20 mouse cellular contexts compared by ENCODE assay signal in genomic region chrX:5933517-5933916, GRCm38 (mm10).
DNase-seq lines count a peak whose midpoint lies in the region; ATAC-seq and TF ChIP-seq lines count a peak whose summit lies in the region.
"Had no signal": no experiment of that assay in that cellular context is flagged by ENCODE, and none has a peak within 500 bp of the region (broad histone marks: within the 10 kb centered on the region; RNA-seq: fewer than 3 reads in every experiment).

No protein-coding gene starts in this region.

- no peak overlapping the region for H3K9ac ChIP-seq in hindbrain, postnatal 0 days (replicated peaks; ENCODE audit: low read length)
- no peak overlapping the region for H3K9ac ChIP-seq in hindbrain, embryonic 12.5 days
- H3K9ac ChIP-seq: embryonic facial prominence, embryonic 15.5 days; heart, embryonic 12.5 days; kidney, embryonic 15.5 days had no signal

- no peak for TF ChIP-seq POLR2A in cerebellum, adult 2 months (IDR thresholded peaks at IDR 0.05; ENCODE audit: borderline replicate concordance, insufficient read depth, low read length)

- ATAC-seq in hindbrain, postnatal 0 days: peak; percentile 64; the same call in 1 of the 2 replicates
- no peak for ATAC-seq in hindbrain, embryonic 12.5 days (ENCODE audit: low FRiP score)
- ATAC-seq: forebrain, embryonic 14.5 days; intestine, embryonic 16.5 days had no signal

- H3K27ac ChIP-seq in cerebellum, adult 2 months (ENCODE audit: insufficient read depth, low read length): no peak overlapping the region
- no peak overlapping the region for H3K27ac ChIP-seq in hindbrain, postnatal 0 days
- no peak overlapping the region for H3K27ac ChIP-seq in hindbrain, embryonic 12.5 days
- H3K27ac ChIP-seq: embryonic facial prominence, embryonic 15.5 days; forebrain, embryonic 10.5 days; gastrocnemius, adult 2 months; kidney, embryonic 15.5 days had no signal

- no peak overlapping the region for H3K4me2 ChIP-seq in hindbrain, postnatal 0 days (ENCODE audit: low read depth, low read length)
- H3K4me2 ChIP-seq in hindbrain, embryonic 12.5 days (replicated peaks): no peak overlapping the region
- H3K4me2 ChIP-seq: embryonic facial prominence, embryonic 15.5 days; heart, embryonic 12.5 days; kidney, embryonic 15.5 days had no signal

- no peaks in the 10 kb centered on the region for H3K9me3 ChIP-seq in hindbrain, postnatal 0 days (ENCODE audit: low read length)
- no peaks in the 10 kb centered on the region for H3K9me3 ChIP-seq in hindbrain, embryonic 12.5 days (replicated peaks)
- H3K9me3 ChIP-seq: embryonic facial prominence, embryonic 15.5 days; forebrain, embryonic 10.5 days; heart, embryonic 12.5 days; kidney, embryonic 15.5 days had no signal

- no peaks in the 10 kb centered on the region for H3K27me3 ChIP-seq in cerebellum, adult 2 months (ENCODE audit: control insufficient read depth, insufficient read depth, low read length)
- H3K27me3 ChIP-seq in hindbrain, postnatal 0 days (ENCODE audit: insufficient read depth, low read length): no peaks in the 10 kb centered on the region
- H3K27me3 ChIP-seq in hindbrain, embryonic 12.5 days: no peaks in the 10 kb centered on the region
- H3K27me3 ChIP-seq: embryonic facial prominence, embryonic 15.5 days; heart, embryonic 12.5 days; kidney, embryonic 15.5 days had no signal

- WGBS in cerebellum, adult 2 months: 39% methylated on average over 2 of the region's 2 CpGs
- 72% methylated on average over 2 of the region's 2 CpGs for WGBS in hindbrain, postnatal 0 days
- WGBS in hindbrain, embryonic 12.5 days: 75% methylated on average over 2 of the region's 2 CpGs

- peaks cover 3% of the 10 kb centered on the region; the same call in 1 of the 2 replicates for H3K4me1 ChIP-seq in cerebellum, adult 2 months (ENCODE audit: control insufficient read depth, insufficient read depth, low read length)
- no peaks in the 10 kb centered on the region for H3K4me1 ChIP-seq in hindbrain, postnatal 0 days (ENCODE audit: insufficient read depth, low read length)
- no peaks in the 10 kb centered on the region for H3K4me1 ChIP-seq in hindbrain, embryonic 12.5 days
- H3K4me1 ChIP-seq: embryonic facial prominence, embryonic 15.5 days; forebrain, embryonic 10.5 days; heart, embryonic 12.5 days; kidney, embryonic 15.5 days had no signal

- H3K36me3 ChIP-seq in hindbrain, postnatal 0 days (ENCODE audit: insufficient read depth, low read length): no peaks in the 10 kb centered on the region
- no peaks in the 10 kb centered on the region for H3K36me3 ChIP-seq in hindbrain, embryonic 12.5 days
- H3K36me3 ChIP-seq: embryonic facial prominence, embryonic 15.5 days; forebrain, embryonic 10.5 days; heart, embryonic 12.5 days; kidney, embryonic 15.5 days had no signal

- DNase-seq in cerebellum, adult 2 months: peak; percentile 11 to 27
- DNase-seq in cerebellum, adult 11-12 months: no peak
- DNase-seq in cerebellum, postnatal 14 days: peak; percentile 8 to 23
- DNase-seq in cerebellum, adult 8-10 months: no peak
- DNase-seq in hindbrain, postnatal 0 days (ENCODE audit: low spot score): peak; percentile 7
- no peak for DNase-seq in adrenal gland, postnatal 36 days
- DNase-seq: adrenal gland, postnatal 10 days; embryo, embryonic 11 days; gastrocnemius, adult 2 months; gastrocnemius, postnatal 25 days; heart, postnatal 36 days; kidney, adult 2 months had no signal

- no peak overlapping the region for H3K4me3 ChIP-seq in cerebellum, adult 2 months (replicated peaks; ENCODE audit: insufficient read depth, low read depth, low read length)
- H3K4me3 ChIP-seq in hindbrain, postnatal 0 days (ENCODE audit: low read length): no peak overlapping the region
- no peak overlapping the region for H3K4me3 ChIP-seq in hindbrain, embryonic 12.5 days
- H3K4me3 ChIP-seq: embryonic facial prominence, embryonic 15.5 days; erythroblast, embryonic 14.5 days; forebrain, embryonic 10.5 days; gastrocnemius, adult 2 months; heart, embryonic 12.5 days; kidney, embryonic 15.5 days had no signal

- no peak for TF ChIP-seq CTCF in cerebellum, adult 2 months (IDR thresholded peaks at IDR 0.05; ENCODE audit: borderline replicate concordance, insufficient read depth, low read depth, low read length)
- TF ChIP-seq CTCF in hindbrain, postnatal 0 days (IDR thresholded peaks at IDR 0.05; ENCODE audit: low read depth): no peak

Comparison
In these comparisons a context has a peak if more than half of its experiments do, and no peak if none do; other contexts are left out.
1. DNase-seq: peak in cerebellum, adult 2 months (2 of 2), cerebellum, postnatal 14 days (2 of 2) and hindbrain, postnatal 0 days (single experiment); none in cerebellum, adult 11-12 months (single experiment), cerebellum, adult 8-10 months (single experiment) and adrenal gland, postnatal 36 days (0 of 2).